20 mouse cellular contexts compared by ENCODE assay signal in the genomic region with DNA sequence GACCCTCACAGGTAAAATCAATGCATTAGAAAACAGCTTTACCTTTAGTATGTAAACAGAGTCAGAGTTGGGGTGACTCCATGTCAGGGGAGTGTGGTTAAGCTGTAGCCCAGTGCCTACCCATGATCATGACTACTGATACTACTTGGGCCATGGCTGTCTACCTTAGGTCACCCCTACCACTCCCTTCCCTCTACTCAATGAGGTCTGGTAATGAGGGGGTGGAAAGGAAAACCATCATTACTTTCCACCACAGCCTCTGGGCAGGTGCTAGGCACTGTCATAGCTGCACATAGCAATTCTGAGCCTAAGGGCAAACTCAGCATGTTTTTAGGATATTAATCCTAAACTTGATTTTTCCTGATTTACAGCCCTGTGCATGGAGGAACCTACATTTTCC. TPM values are rescaled to one million over a fixed set of nuclear protein-coding genes. Genes with fewer than 3 reads are reported as not detected.
A peak's percentile ranks its signal among the peaks of the same experiment; 100 is the strongest.
DNase-seq lines count a peak whose midpoint lies in the region; ATAC-seq and TF ChIP-seq lines count a peak whose summit lies in the region.
"Had no signal": no experiment of that assay in that cellular context is flagged by ENCODE, and none has a peak within 500 bp of the region (broad histone marks: within the 10 kb centered on the region; RNA-seq: fewer than 3 reads in every experiment).

No protein-coding gene starts in this region.

- ATAC-seq in midbrain, embryonic 15.5 days (replicated peaks): 0 out of 2 replicates have a peak, but pooled peaks have one; percentile 59
- no peak for ATAC-seq in midbrain, embryonic 13.5 days
- no peak for ATAC-seq in hindbrain, embryonic 16.5 days

- no peak for TF ChIP-seq CTCF in CH12.LX (conservative IDR thresholded peaks at IDR 0.05 in 1 of 2, IDR thresholded peaks at IDR 0.05 in 1 of 2; ENCODE audit: low read depth in 2 of 2, low read length in 2 of 2)
- TF ChIP-seq CTCF in gastrocnemius, adult 2 months (IDR thresholded peaks at IDR 0.05): no peak

- intact Hi-C loops in gastrocnemius, adult 2 months (cut with DNase I): no loop called here

- no peak; the same call in 1 of the 2 replicates for TF ChIP-seq RAD21 in CH12.LX (IDR thresholded peaks at IDR 0.05; ENCODE audit: low read depth, low read length)

- 0 out of 2 replicates have a peak, but pooled peaks have one; percentile 29 for TF ChIP-seq POLR2A in CH12.LX (IDR thresholded peaks at IDR 0.05; ENCODE audit: low read depth, low read length)

- 0 out of 2 replicates have a peak, but pooled peaks have one; percentile 33 for TF ChIP-seq EP300 in CH12.LX (IDR thresholded peaks at IDR 0.05; ENCODE audit: low read length)

- no peaks in the 10 kb centered on the region for H3K27me3 ChIP-seq in midbrain, embryonic 15.5 days (replicated peaks)
- peaks cover 6% of the 10 kb centered on the region; the same call in 1 of the 2 replicates for H3K27me3 ChIP-seq in midbrain, embryonic 13.5 days
- H3K27me3 ChIP-seq in CH12.LX (replicated peaks): no peaks in the 10 kb centered on the region
- H3K27me3 ChIP-seq in splenic B cell, adult 2 months (ENCODE audit: control insufficient read depth, insufficient read depth, low read length, poor library complexity, severe bottlenecking): no peaks in the 10 kb centered on the region
- no peaks in the 10 kb centered on the region for H3K27me3 ChIP-seq in hindbrain, embryonic 16.5 days (replicated peaks; ENCODE audit: control insufficient read depth, insufficient read depth, low read length)
- H3K27me3 ChIP-seq: embryonic facial prominence, embryonic 15.5 days; hindbrain, embryonic 15.5 days had no signal

- H3K4me1 ChIP-seq in midbrain, embryonic 15.5 days: peaks cover 4% of the 10 kb centered on the region
- peaks cover 5% of the 10 kb centered on the region; the same call in 1 of the 2 replicates for H3K4me1 ChIP-seq in midbrain, embryonic 13.5 days (replicated peaks)
- peaks cover 15 to 66% of the 10 kb centered on the region in 2 experiments for H3K4me1 ChIP-seq in CH12.LX (ENCODE audit: control insufficient read depth in 1 of 2, insufficient read depth in 2 of 2)
- no peaks in the 10 kb centered on the region for H3K4me1 ChIP-seq in hindbrain, embryonic 16.5 days (ENCODE audit: control insufficient read depth, insufficient read depth, low read depth, low read length)
- H3K4me1 ChIP-seq: heart, embryonic 13.5 days; hindbrain, embryonic 15.5 days had no signal

- H3K36me3 ChIP-seq in midbrain, embryonic 15.5 days (replicated peaks): no peaks in the 10 kb centered on the region
- H3K36me3 ChIP-seq in midbrain, embryonic 13.5 days: no peaks in the 10 kb centered on the region
- H3K36me3 ChIP-seq in CH12.LX (replicated peaks in 1 of 2; ENCODE audit: control insufficient read depth in 1 of 2, insufficient read depth in 1 of 2, low read length in 1 of 2): no peaks in the 10 kb centered on the region
- H3K36me3 ChIP-seq in splenic B cell, adult 2 months (ENCODE audit: control insufficient read depth, insufficient read depth, low read length, poor library complexity, severe bottlenecking): no peaks in the 10 kb centered on the region
- H3K36me3 ChIP-seq in hindbrain, embryonic 16.5 days (ENCODE audit: control insufficient read depth, insufficient read depth, low read length): no peaks in the 10 kb centered on the region
- H3K36me3 ChIP-seq: embryonic facial prominence, embryonic 15.5 days; forebrain, embryonic 10.5 days; heart, embryonic 13.5 days; hindbrain, embryonic 15.5 days had no signal

- no peaks in the 10 kb centered on the region for H3K79me2 ChIP-seq in CH12.LX (replicated peaks; ENCODE audit: control insufficient read depth, extremely low read depth, insufficient read depth, poor library complexity, severe bottlenecking)

- dilution Hi-C loops in CH12.LX (cut with MboI; ENCODE audit: extremely low pct_ligation_motif_present, extremely low pct_unique_long_range_greater_than_20kb, low sequenced_read_pairs): no loop called here

- no peak overlapping the region for H3K4me3 ChIP-seq in midbrain, embryonic 15.5 days
- no peak overlapping the region for H3K4me3 ChIP-seq in midbrain, embryonic 13.5 days (replicated peaks)
- H3K4me3 ChIP-seq in CH12.LX (replicated peaks in 1 of 3; ENCODE audit: low read depth in 2 of 3, low read length in 2 of 3, poor library complexity in 1 of 3): peak overlapping the region in 2 of 3 experiments; percentile 43 to 56
- no peak overlapping the region for H3K4me3 ChIP-seq in gastrocnemius, adult 2 months
- no peak overlapping the region for H3K4me3 ChIP-seq in hindbrain, embryonic 16.5 days (ENCODE audit: low read length)
- H3K4me3 ChIP-seq: hindbrain, embryonic 15.5 days had no signal

- in situ Hi-C loops in CH12.LX (cut with MboI; ENCODE audit: low pct_ligation_motif_present, low pct_unique_long_range_greater_than_20kb, low sequenced_read_pairs): loop anchor here (10.0 to 25.0 kb wide), 3 partner anchors 99 to 203 kb away; a partner anchor contains a TSS

- peak; percentile 37 for DNase-seq in thymus, postnatal 4 days
- DNase-seq in thymus, postnatal 36 days: no peak
- peak; percentile 52 for DNase-seq in CH12.LX (ENCODE audit: extremely low read depth)
- DNase-seq in splenic B cell, adult 2 months (ENCODE audit: low read depth, low spot score): peak; percentile 29
- DNase-seq in gastrocnemius, adult 2 months: no peak
- DNase-seq: adrenal gland, postnatal 14 days; cerebellum, adult 11-12 months; cerebellum, adult 9-11 months; embryo, embryonic 11 days; gastrocnemius, postnatal 36 days; heart, adult 11 months; heart, postnatal 36 days had no signal

- no peak overlapping the region for H3K27ac ChIP-seq in midbrain, embryonic 15.5 days
- no peak overlapping the region for H3K27ac ChIP-seq in midbrain, embryonic 13.5 days
- H3K27ac ChIP-seq in CH12.LX (ENCODE audit: insufficient read depth, low read depth): peak overlapping the region; percentile 85
- no peak overlapping the region for H3K27ac ChIP-seq in gastrocnemius, adult 2 months
- no peak overlapping the region for H3K27ac ChIP-seq in hindbrain, embryonic 16.5 days (ENCODE audit: low read depth, low read length)
- H3K27ac ChIP-seq: embryonic facial prominence, embryonic 15.5 days; forebrain, embryonic 10.5 days; heart, embryonic 13.5 days; hindbrain, embryonic 15.5 days had no signal

- H3K9ac ChIP-seq in midbrain, embryonic 15.5 days: no peak overlapping the region
- H3K9ac ChIP-seq in midbrain, embryonic 13.5 days (replicated peaks): no peak overlapping the region
- H3K9ac ChIP-seq in CH12.LX (ENCODE audit: insufficient read depth, low read depth): peak overlapping the region; percentile 98; the same call in 1 of the 2 replicates
- H3K9ac ChIP-seq in hindbrain, embryonic 16.5 days (ENCODE audit: low read depth, low read length): no peak overlapping the region
- H3K9ac ChIP-seq: embryonic facial prominence, embryonic 15.5 days; hindbrain, embryonic 15.5 days had no signal

- H3K9me3 ChIP-seq in midbrain, embryonic 15.5 days: no peaks in the 10 kb centered on the region
- H3K9me3 ChIP-seq in midbrain, embryonic 13.5 days: no peaks in the 10 kb centered on the region
- no peaks in the 10 kb centered on the region for H3K9me3 ChIP-seq in CH12.LX (replicated peaks; ENCODE audit: low read length)
- no peaks in the 10 kb centered on the region for H3K9me3 ChIP-seq in hindbrain, embryonic 16.5 days (ENCODE audit: control insufficient read depth, low read length)
- H3K9me3 ChIP-seq: embryonic facial prominence, embryonic 15.5 days; forebrain, embryonic 10.5 days; heart, embryonic 13.5 days; hindbrain, embryonic 15.5 days had no signal

- H3K4me2 ChIP-seq in midbrain, embryonic 15.5 days: no peak overlapping the region
- H3K4me2 ChIP-seq in midbrain, embryonic 13.5 days (replicated peaks): no peak overlapping the region
- H3K4me2 ChIP-seq in CH12.LX (ENCODE audit: insufficient read depth, low read depth, poor library complexity, severe bottlenecking): peak overlapping the region; percentile 85
- no peak overlapping the region for H3K4me2 ChIP-seq in hindbrain, embryonic 16.5 days (ENCODE audit: low read length)

TF ChIP-seq in CH12.LX, 34 proteins besides CTCF, POLR2A, EP300 and RAD21:
- TF ChIP-seq MEF2A (IDR thresholded peaks at IDR 0.05; ENCODE audit: borderline replicate concordance, low read depth, low read length): peak; percentile 38; the same call in 1 of the 2 replicates
- TF ChIP-seq MYC (IDR thresholded peaks at IDR 0.05; ENCODE audit: low read depth, low read length): peak; percentile 65; the same call in 1 of the 2 replicates
- TF ChIP-seq TCF12 (IDR thresholded peaks at IDR 0.05; ENCODE audit: low read depth, low read length): peak; percentile 29; the same call in 1 of the 2 replicates
- no peak for TF ChIP-seq POLR2AphosphoS2 (IDR thresholded peaks at IDR 0.05; ENCODE audit: low read depth, low read length)
- peak; percentile 39; the same call in 1 of the 2 replicates for TF ChIP-seq MAFK (IDR thresholded peaks at IDR 0.05; ENCODE audit: insufficient replicate concordance, low read length)
- TF ChIP-seq HCFC1 (IDR thresholded peaks at IDR 0.05; ENCODE audit: low read depth, low read length): no peak
- 0 out of 2 replicates have a peak, but pooled peaks have one; percentile 27 for TF ChIP-seq CHD1 (IDR thresholded peaks at IDR 0.05; ENCODE audit: low read depth, low read length)
- 0 out of 2 replicates have a peak, but pooled peaks have one; percentile 14 for TF ChIP-seq ETS1 (conservative IDR thresholded peaks at IDR 0.05; ENCODE audit: low read depth, low read length)
- TF ChIP-seq MAX (IDR thresholded peaks at IDR 0.05; ENCODE audit: low read length): 0 out of 2 replicates have a peak, but pooled peaks have one; percentile 29
TF ChIP-seq in CH12.LX: peak in this region for 7.

RNA-seq across cellular contexts. Expression of a gene that starts 27.1 kb away (rescaled TPM):
- polyA plus RNA-seq in midbrain, embryonic 15.5 days (2015; fragmentation: Nextera tagmentation; extraction: Ambion mirVana): 3.0 and 3.1 TPM in 2 replicates
- polyA plus RNA-seq in midbrain, embryonic 13.5 days (2015; fragmentation: Nextera tagmentation; extraction: Ambion mirVana): 3.0 and 3.1 TPM in 2 replicates
- 11.1 and 16.5 TPM in 2 replicates for total RNA-seq in CH12.LX (2012; rRNA removed)
- total RNA-seq in CH12.LX (2014; rRNA removed): 19.1 and 21.1 TPM in 2 replicates
- polyA plus RNA-seq in CH12.LX (2012; ENCODE audit: insufficient read length, low read depth): 18.5 and 24.0 TPM in 2 replicates
- total RNA-seq in gastrocnemius, adult 2 months (2021): not detected
- polyA plus RNA-seq in hindbrain, embryonic 16.5 days (2015; fragmentation: Nextera tagmentation; extraction: Ambion mirVana): 2.4 and 2.5 TPM in 2 replicates
- total RNA-seq: adrenal gland, adult 18-20 months; heart, postnatal 36 days had no signal

Comparison
In these comparisons a context has a peak if more than half of its experiments do, and no peak if none do; other contexts are left out.
1. DNase-seq: peak in thymus, postnatal 4 days (single experiment), CH12.LX (single experiment) and splenic B cell, adult 2 months (single experiment); none in thymus, postnatal 36 days (0 of 2) and gastrocnemius, adult 2 months (single experiment).
2. H3K4me3 ChIP-seq: peak in CH12.LX (2 of 3); none in midbrain, embryonic 15.5 days (single experiment), midbrain, embryonic 13.5 days (single experiment), gastrocnemius, adult 2 months (single experiment) and hindbrain, embryonic 16.5 days (single experiment).